Mouse (Mus musculus): ENCODE data around the gene Grk3.

Gene Grk3

GRCm38 (mm10) chr5:113009183-113009820, 6.3 kb downstream of the Grk3 start:
- DNase-seq (ENCODE audit: low spot score): no peak

GRCm38 (mm10) chr5:113008496-113008895, 7.1 kb downstream of the Grk3 start:
- DNase-seq (ENCODE audit: low spot score): no peak

GRCm38 (mm10) chr5:113006997-113007396, 8.6 kb downstream of the Grk3 start:
- no peak for DNase-seq (ENCODE audit: low spot score)

- DNase-seq (ENCODE audit: low spot score): peak; percentile 57
Measured at GRCm38 (mm10) chr5:113005941-113006391, 9.6 kb downstream of the Grk3 start.

GRCm38 (mm10) chr5:113002821-113003380, 12.7 kb downstream of the Grk3 start:
- no peak for DNase-seq (ENCODE audit: low spot score)

GRCm38 (mm10) chr5:112999227-112999626, 16.4 kb downstream of the Grk3 start:
- DNase-seq (ENCODE audit: low spot score): no peak

- DNase-seq (ENCODE audit: low spot score): no peak
Measured at GRCm38 (mm10) chr5:112997516-112998186, 17.9 kb downstream of the Grk3 start.

GRCm38 (mm10) chr5:112991245-112991644, 24.3 kb downstream of the Grk3 start:
- no peak for DNase-seq (ENCODE audit: low spot score)

GRCm38 (mm10) chr5:112981931-112982330, 33.7 kb downstream of the Grk3 start:
- DNase-seq (ENCODE audit: low spot score): no peak

- no peak for DNase-seq (ENCODE audit: low spot score)
Measured at GRCm38 (mm10) chr5:112979710-112980109, 35.9 kb downstream of the Grk3 start.

GRCm38 (mm10) chr5:112979195-112979594, 36.4 kb downstream of the Grk3 start:
- DNase-seq (ENCODE audit: low spot score): no peak

GRCm38 (mm10) chr5:112977089-112977488, 38.5 kb downstream of the Grk3 start:
- DNase-seq (ENCODE audit: low spot score): peak; percentile 18

GRCm38 (mm10) chr5:112973596-112973995, 42.0 kb downstream of the Grk3 start:
- DNase-seq (ENCODE audit: low spot score): no peak

- DNase-seq (ENCODE audit: low spot score): peak; percentile 36
Measured at GRCm38 (mm10) chr5:112972297-112972696, 43.3 kb downstream of the Grk3 start.

- DNase-seq (ENCODE audit: low spot score): no peak
Measured at GRCm38 (mm10) chr5:112963495-112963894, 52.1 kb downstream of the Grk3 start.

GRCm38 (mm10) chr5:112962166-112962565, 53.4 kb downstream of the Grk3 start:
- no peak for DNase-seq (ENCODE audit: low spot score)

GRCm38 (mm10) chr5:112960911-112961310, 54.7 kb downstream of the Grk3 start:
- no peak for DNase-seq (ENCODE audit: low spot score)

- DNase-seq (ENCODE audit: low spot score): no peak
Measured at GRCm38 (mm10) chr5:112958293-112958692, 57.3 kb downstream of the Grk3 start.

GRCm38 (mm10) chr5:112956841-112957240, 58.8 kb downstream of the Grk3 start:
- DNase-seq (ENCODE audit: low spot score): no peak

GRCm38 (mm10) chr5:112956368-112956767, 59.2 kb downstream of the Grk3 start:
- DNase-seq (ENCODE audit: low spot score): no peak

- peak; percentile 31 for DNase-seq (ENCODE audit: low spot score)
Measured at GRCm38 (mm10) chr5:112950847-112951246, 64.7 kb downstream of the Grk3 start.

- DNase-seq (ENCODE audit: low spot score): no peak
Measured at GRCm38 (mm10) chr5:112945925-112946324, 69.7 kb downstream of the Grk3 start.

- no peak for DNase-seq (ENCODE audit: low spot score)
Measured at GRCm38 (mm10) chr5:112942244-112942643, 73.3 kb downstream of the Grk3 start.
